Mouse (Mus musculus) kidney, postnatal 0 days (tissue): ENCODE measurements around the gene Zbtb38. TPM values are rescaled to one million over a fixed set of nuclear protein-coding genes. Genes with fewer than 3 reads are reported as not detected.
A peak's percentile ranks its signal among the peaks of the same experiment; 100 is the strongest.

Experiments
- ATAC-seq: fragments of 200-750 bp; cut with Nextera tagmentation; replicated peaks from 2 replicates; pipeline ENCODE4 v1.8.0; 2017; ENCODE audit warnings: low read depth, moderate number of reproducible peaks, moderate TSS enrichment, moderate library complexity; ENCODE audit not compliant: low FRiP score
- DNase-seq: peaks from one replicate; pipeline ENCODE4 v3.0.0-alpha.2; 2016; ENCODE audit warnings: low spot score
- H3K27ac ChIP-seq: fragments of 300-500 bp; sonication (generic); 2 replicates; pipeline ENCODE4 v1.5.1; 2014; ENCODE audit warnings: mild to moderate bottlenecking
- H3K27me3 ChIP-seq: fragments of 300-500 bp; sonication (generic); 2 replicates; pipeline ENCODE4 v1.6.1; 2014; ENCODE audit warnings: low read length, mixed read lengths; ENCODE audit not compliant: insufficient read depth
- H3K36me3 ChIP-seq: fragments of 300-500 bp; sonication (generic); 2 replicates; pipeline ENCODE4 v1.6.1; 2014; ENCODE audit warnings: low read length, mixed read lengths; ENCODE audit not compliant: insufficient read depth
- H3K4me1 ChIP-seq: fragments of 300-500 bp; sonication (generic); replicated peaks from 2 replicates; pipeline ENCODE4 v1.6.1; 2014; ENCODE audit warnings: antibody characterized with exemption, low read length, mixed read lengths; ENCODE audit not compliant: insufficient read depth
- H3K4me2 ChIP-seq: fragments of 300-500 bp; sonication (generic); 2 replicates; pipeline ENCODE4 v1.6.1; 2014; ENCODE audit warnings: mild to moderate bottlenecking, low read length, moderate library complexity, mixed read lengths
- H3K4me3 ChIP-seq: fragments of 300-500 bp; sonication (generic); replicated peaks from 2 replicates; pipeline ENCODE4 v1.5.1; 2014; ENCODE audit warnings: low read depth, low read length
- H3K9ac ChIP-seq: fragments of 300-500 bp; sonication (generic); 2 replicates; pipeline ENCODE4 v1.6.1; 2014; ENCODE audit warnings: low read depth, low read length
- H3K9me3 ChIP-seq: fragments of 300-500 bp; sonication (generic); replicated peaks from 2 replicates; pipeline ENCODE4 v1.6.1; 2016; ENCODE audit warnings: low read length, inconsistent platforms, mixed read lengths
- CTCF ChIP-seq: IDR thresholded peaks from 2 replicates; pipeline ENCODE4 v1.5.1; 2016; ENCODE audit warnings: antibody characterized with exemption, low read depth, mild to moderate bottlenecking, moderate library complexity
- WGBS: fragments of 180-500 bp; shearing (Covaris S2); extraction: QIAGEN DNeasy Blood & Tissue Kit; methylation state at CpG from one replicate; pipeline ENCODE4 v1.1.7; 2014; 5-methylcytosine and 5-hydroxymethylcytosine counted together
- polyA plus RNA-seq: library from polyadenylated mRNA; unstranded; fragments of >200 nt; fragmentation: Nextera tagmentation; extraction: Ambion mirVana; gene quantifications from 2 replicates; pipeline ENCODE4 v1.2.1, GENCODE M21; 2015

Gene Zbtb38
- polyA plus RNA-seq, 1 experiment from 2014 or later, result 28.3 TPM

DNA sequence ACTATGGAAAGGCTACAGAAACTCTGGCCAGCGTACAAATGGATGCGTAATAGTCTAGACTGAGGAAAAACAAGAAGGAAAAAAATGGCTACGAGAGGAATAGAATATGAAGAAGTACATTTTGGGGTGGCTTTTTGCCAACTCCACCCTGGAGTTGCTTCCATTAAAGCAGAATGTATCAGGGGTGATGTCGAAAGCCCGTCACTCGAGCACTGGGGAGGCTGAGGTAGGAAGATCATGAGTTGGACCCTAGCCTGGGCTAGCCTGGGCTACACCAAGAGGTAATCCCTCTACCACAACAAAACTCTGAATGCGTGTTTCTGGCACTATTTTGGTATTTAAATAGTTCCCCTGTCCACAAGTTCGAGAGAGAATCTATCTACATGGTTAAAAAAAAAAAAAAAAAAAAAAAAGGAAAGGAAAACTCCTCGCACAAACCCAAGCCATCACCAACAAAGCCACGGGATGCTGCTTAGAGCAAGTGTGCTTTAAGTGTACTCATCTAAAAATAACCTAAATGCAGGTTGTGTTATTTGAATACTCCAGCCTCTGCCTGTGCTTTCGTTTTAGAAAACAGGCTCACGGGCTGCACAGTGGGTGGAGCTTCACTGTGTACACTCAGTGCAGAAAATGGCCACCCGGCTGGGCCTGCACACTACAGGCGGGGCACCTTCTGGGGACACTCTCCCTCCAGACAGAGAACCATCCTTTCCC lies 39.7 kb downstream of the Zbtb38 start:
- no peaks in the 10 kb centered on the region for H3K27me3 ChIP-seq
- TF ChIP-seq CTCF, result no peak
- no peak overlapping the region for H3K9ac ChIP-seq
- no peaks in the 10 kb centered on the region for H3K9me3 ChIP-seq
- H3K36me3 ChIP-seq, result no peaks in the 10 kb centered on the region
- no peak overlapping the region for H3K4me2 ChIP-seq
- peaks cover 11% of the 10 kb centered on the region; the same call in 1 of the 2 replicates for H3K4me1 ChIP-seq
- H3K27ac ChIP-seq, result no peak overlapping the region
- 81% methylated on average over 14 of the region's 14 CpGs for WGBS
- no peak overlapping the region for H3K4me3 ChIP-seq
- ATAC-seq (no peak), DNase-seq (no peak)

DNA sequence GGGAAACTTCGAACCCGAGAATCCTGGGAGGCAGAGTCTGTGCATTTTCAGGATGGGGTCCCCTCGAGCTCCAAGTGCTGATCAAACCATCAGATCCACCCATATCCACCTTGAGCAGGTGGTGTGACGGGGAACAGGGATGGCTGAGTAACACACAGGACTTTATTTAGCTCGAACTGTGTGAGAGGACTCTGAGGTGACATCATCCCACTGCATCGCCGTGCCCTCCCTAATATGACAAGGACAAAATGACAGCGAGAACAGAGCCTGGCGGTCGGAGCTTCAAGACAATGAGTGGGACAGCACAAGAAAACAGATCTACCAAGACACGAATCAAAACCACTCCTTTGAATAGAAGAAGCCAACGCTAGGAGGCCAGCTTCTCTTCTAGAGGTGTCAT lies 40.6 kb downstream of the Zbtb38 start:
- Histone ChIP-seq H3K27ac (no peak overlapping the region), H3K4me1 (peaks cover 6% of the 10 kb centered on the region; the same call in 1 of the 2 replicates), H3K4me2 (no peak overlapping the region), H3K9me3 (no peaks in the 10 kb centered on the region), H3K27me3 (no peaks in the 10 kb centered on the region), H3K9ac (no peak overlapping the region), H3K4me3 (no peak overlapping the region), H3K36me3 (no peaks in the 10 kb centered on the region)
- no peak for ATAC-seq
- no peak for TF ChIP-seq CTCF
- 92% methylated on average over 12 of the region's 12 CpGs for WGBS
- no peak for DNase-seq

DNA sequence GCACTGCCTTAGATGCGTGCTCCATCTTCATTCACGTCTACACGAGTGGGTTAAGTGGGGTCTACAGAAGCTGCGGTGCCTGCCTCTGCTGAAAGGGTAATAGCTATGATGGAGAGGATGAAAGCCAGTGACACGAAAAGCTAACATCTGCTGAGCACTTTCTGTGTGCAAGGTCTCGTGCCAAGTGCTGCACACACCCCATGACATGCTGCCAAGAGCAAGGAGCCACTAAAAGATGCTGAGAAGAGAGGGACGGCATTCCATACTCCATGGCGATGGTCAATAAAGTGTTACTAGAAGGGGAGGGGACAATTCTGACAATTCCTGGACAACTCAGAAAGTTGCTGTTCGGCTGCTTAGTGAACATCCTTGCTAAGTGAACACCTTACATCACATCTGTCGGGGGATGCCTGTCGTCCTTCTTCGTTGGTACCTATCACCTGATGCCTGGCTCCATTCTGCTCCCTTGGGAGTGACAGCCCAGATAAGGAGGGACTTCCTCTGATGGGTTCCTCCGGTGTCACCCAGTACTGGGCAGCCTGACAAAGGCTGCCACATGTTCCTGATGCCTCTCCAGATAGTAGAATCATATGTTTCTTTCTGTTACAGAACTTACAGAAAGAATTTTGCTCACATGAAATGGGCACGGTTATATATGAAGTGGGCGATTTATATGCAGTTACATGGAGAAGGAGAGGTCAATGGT lies 42.2 kb downstream of the Zbtb38 start:
- ATAC-seq, result no peak
- no peak for TF ChIP-seq CTCF
- Histone ChIP-seq H3K36me3 (no peaks in the 10 kb centered on the region), H3K27me3 (no peaks in the 10 kb centered on the region), H3K4me3 (no peak overlapping the region), H3K27ac (no peak overlapping the region), H3K4me1 (peaks cover 13% of the 10 kb centered on the region; the same call in 1 of the 2 replicates), H3K9me3 (no peaks in the 10 kb centered on the region), H3K9ac (no peak overlapping the region), H3K4me2 (no peak overlapping the region)
- no peak for DNase-seq
- WGBS, result 90% methylated on average over 15 of the region's 15 CpGs

- WGBS, result 93% methylated on average over 9 of the region's 9 CpGs
These were observed 43.7 kb downstream of the Zbtb38 start for GRCm38 (mm10) chr9:96708905-96709304.

GRCm38 (mm10) chr9:96707964-96708363 lies 44.7 kb downstream of the Zbtb38 start:
- no peak for ATAC-seq
- no peaks in the 10 kb centered on the region for H3K9me3 ChIP-seq
- TF ChIP-seq CTCF, result no peak

More at GRCm38 (mm10) chr9:96708905-96709304, 43.7 kb downstream of the Zbtb38 start:
- H3K9ac ChIP-seq, result no peak overlapping the region
- H3K4me1 ChIP-seq, result peaks cover 19% of the 10 kb centered on the region; the same call in 1 of the 2 replicates
- H3K9me3 ChIP-seq, result no peaks in the 10 kb centered on the region
- DNase-seq, result no peak
- no peak overlapping the region for H3K4me3 ChIP-seq
- H3K36me3 ChIP-seq, result no peaks in the 10 kb centered on the region
- TF ChIP-seq CTCF, result no peak
- no peak overlapping the region for H3K4me2 ChIP-seq
- H3K27ac ChIP-seq, result no peak overlapping the region
- H3K27me3 ChIP-seq, result no peaks in the 10 kb centered on the region
- no peak for ATAC-seq

GRCm38 (mm10) chr9:96705576-96706285 lies 46.9 kb downstream of the Zbtb38 start:
- H3K36me3 ChIP-seq, result peaks cover 14% of the 10 kb centered on the region; the same call in 1 of the 2 replicates
- peak; percentile 95 for DNase-seq
- H3K27ac ChIP-seq, result peak overlapping the region; percentile 93
- WGBS, result 13% methylated on average over 11 of the region's 11 CpGs
- 0 out of 2 replicates have a peak overlapping the region, but pooled peaks have one; percentile 2 for H3K4me2 ChIP-seq
- ATAC-seq, result peak; percentile 99
- H3K4me1 ChIP-seq, result peaks cover 19% of the 10 kb centered on the region; the same call in 1 of the 2 replicates
- H3K27me3 ChIP-seq, result no peaks in the 10 kb centered on the region
- no peaks in the 10 kb centered on the region for H3K9me3 ChIP-seq
- no peak for TF ChIP-seq CTCF
- peak overlapping the region; percentile 46 for H3K9ac ChIP-seq
- no peak overlapping the region for H3K4me3 ChIP-seq

More at GRCm38 (mm10) chr9:96707964-96708363, 44.7 kb downstream of the Zbtb38 start:
- no peak overlapping the region for H3K4me2 ChIP-seq
- DNase-seq, result no peak
- no peak overlapping the region for H3K27ac ChIP-seq
- 68% methylated on average over 4 of the region's 4 CpGs for WGBS
- H3K36me3 ChIP-seq, result no peaks in the 10 kb centered on the region
- no peak overlapping the region for H3K9ac ChIP-seq
- H3K4me3 ChIP-seq, result no peak overlapping the region
- no peaks in the 10 kb centered on the region for H3K27me3 ChIP-seq
- H3K4me1 ChIP-seq, result peaks cover 19% of the 10 kb centered on the region; the same call in 1 of the 2 replicates
